Comparison of ENCODE assay signal across 23 mouse cellular contexts in genomic region chr10:79817111-79817510, GRCm38 (mm10). TPM values are rescaled to one million over a fixed set of nuclear protein-coding genes. Genes with fewer than 3 reads are reported as not detected.
A peak's percentile ranks its signal among the peaks of the same experiment; 100 is the strongest.
DNase-seq lines count a peak whose midpoint lies in the region; ATAC-seq and TF ChIP-seq lines count a peak whose summit lies in the region.
"Had no signal": no experiment of that assay in that cellular context is flagged by ENCODE, and none has a peak within 500 bp of the region (broad histone marks: within the 10 kb centered on the region; RNA-seq: fewer than 3 reads in every experiment).

No protein-coding gene starts in this region.

- no peak for ATAC-seq in forebrain, postnatal 0 days
- no peak for ATAC-seq in forebrain, embryonic 11.5 days (replicated peaks; ENCODE audit: low FRiP score)
- ATAC-seq in kidney, embryonic 15.5 days (replicated peaks; ENCODE audit: low FRiP score), result no peak
- ATAC-seq in midbrain, postnatal 0 days (ENCODE audit: low FRiP score), result no peak
- ATAC-seq in midbrain, embryonic 16.5 days, result no peak
- no peak for ATAC-seq in frontal cortex, adult (ENCODE audit: low TSS enrichment)

- peaks cover 58% of the 10 kb centered on the region for H3K36me3 ChIP-seq in forebrain, postnatal 0 days (ENCODE audit: insufficient read depth)
- peaks cover 12% of the 10 kb centered on the region; the same call in 1 of the 2 replicates for H3K36me3 ChIP-seq in forebrain, embryonic 11.5 days (ENCODE audit: control insufficient read depth, insufficient read depth, low read length)
- peaks cover 47% of the 10 kb centered on the region for H3K36me3 ChIP-seq in kidney, embryonic 15.5 days
- H3K36me3 ChIP-seq in midbrain, postnatal 0 days (ENCODE audit: insufficient read depth, low read length), result peaks cover 50% of the 10 kb centered on the region
- peaks cover 48% of the 10 kb centered on the region for H3K36me3 ChIP-seq in midbrain, embryonic 16.5 days (ENCODE audit: control insufficient read depth, insufficient read depth, low read length)
- H3K36me3 ChIP-seq: liver, embryonic 13.5 days had no signal

- DNase-seq in forebrain, postnatal 0 days, result no peak
- DNase-seq in forebrain, embryonic 11.5 days (ENCODE audit: low spot score), result no peak
- no peak for DNase-seq in kidney, postnatal 14 days
- DNase-seq in midbrain, postnatal 0 days (ENCODE audit: low spot score), result no peak
- DNase-seq in cerebellum, postnatal 4 days (ENCODE audit: low spot score in 2 of 2), result no peak
- DNase-seq: adrenal gland, postnatal 25 days; cerebellum, postnatal 14 days; kidney, postnatal 10 days; left cerebral cortex, postnatal 4 days; liver, embryonic 13.5 days; lung, postnatal 4 days; spleen, adult 18-20 months; thymus, postnatal 14 days had no signal

- H3K4me3 ChIP-seq in forebrain, postnatal 0 days (ENCODE audit: low read depth, low read length), result no peak overlapping the region
- no peak overlapping the region for H3K4me3 ChIP-seq in forebrain, embryonic 11.5 days (ENCODE audit: low read depth, low read length)
- no peak overlapping the region for H3K4me3 ChIP-seq in kidney, embryonic 15.5 days (replicated peaks)
- no peak overlapping the region for H3K4me3 ChIP-seq in midbrain, postnatal 0 days (ENCODE audit: low read depth, low read length)
- no peak overlapping the region for H3K4me3 ChIP-seq in midbrain, embryonic 16.5 days (ENCODE audit: low read depth, low read length)
- H3K4me3 ChIP-seq: heart, embryonic 15.5 days; hindbrain, embryonic 13.5 days; liver, embryonic 13.5 days; myocyte; stomach, embryonic 15.5 days had no signal

- no peaks in the 10 kb centered on the region for H3K4me1 ChIP-seq in forebrain, postnatal 0 days (ENCODE audit: insufficient read depth)
- H3K4me1 ChIP-seq in forebrain, embryonic 11.5 days (replicated peaks; ENCODE audit: control insufficient read depth, insufficient read depth, low read length), result no peaks in the 10 kb centered on the region; the same call in 1 of the 2 replicates
- peaks cover 55% of the 10 kb centered on the region for H3K4me1 ChIP-seq in kidney, embryonic 15.5 days
- no peaks in the 10 kb centered on the region for H3K4me1 ChIP-seq in midbrain, postnatal 0 days (ENCODE audit: insufficient read depth, low read length)
- peaks cover 5% of the 10 kb centered on the region; the same call in 1 of the 2 replicates for H3K4me1 ChIP-seq in midbrain, embryonic 16.5 days (ENCODE audit: control insufficient read depth, insufficient read depth, low read length)

- no peak overlapping the region for H3K4me2 ChIP-seq in forebrain, postnatal 0 days (ENCODE audit: low read depth)
- no peak overlapping the region for H3K4me2 ChIP-seq in forebrain, embryonic 11.5 days (ENCODE audit: low read depth, low read length, severe bottlenecking)
- H3K4me2 ChIP-seq in kidney, embryonic 15.5 days, result no peak overlapping the region
- no peak overlapping the region for H3K4me2 ChIP-seq in midbrain, postnatal 0 days (ENCODE audit: low read depth, low read length, poor library complexity, severe bottlenecking)
- no peak overlapping the region for H3K4me2 ChIP-seq in midbrain, embryonic 16.5 days (ENCODE audit: low read length)
- H3K4me2 ChIP-seq: heart, embryonic 15.5 days; hindbrain, embryonic 13.5 days; liver, embryonic 13.5 days; midbrain, embryonic 11.5 days; stomach, embryonic 15.5 days had no signal

- WGBS in forebrain, postnatal 0 days, result 79% methylated on average over 2 of the region's 2 CpGs
- 86% methylated on average over 2 of the region's 2 CpGs for WGBS in forebrain, embryonic 11.5 days
- 83% methylated on average over 2 of the region's 2 CpGs for WGBS in kidney, embryonic 15.5 days
- WGBS in midbrain, postnatal 0 days, result 75% methylated on average over 2 of the region's 2 CpGs
- 82% methylated on average over 2 of the region's 2 CpGs for WGBS in midbrain, embryonic 16.5 days

- no peaks in the 10 kb centered on the region for H3K9me3 ChIP-seq in forebrain, postnatal 0 days (ENCODE audit: low read length)
- H3K9me3 ChIP-seq in forebrain, embryonic 11.5 days (ENCODE audit: control insufficient read depth, low read length), result no peaks in the 10 kb centered on the region
- H3K9me3 ChIP-seq in kidney, embryonic 15.5 days (replicated peaks), result no peaks in the 10 kb centered on the region
- H3K9me3 ChIP-seq in midbrain, postnatal 0 days (ENCODE audit: low read length), result no peaks in the 10 kb centered on the region
- H3K9me3 ChIP-seq in midbrain, embryonic 16.5 days (replicated peaks; ENCODE audit: control insufficient read depth, low read length, poor library complexity, severe bottlenecking), result no peaks in the 10 kb centered on the region
- H3K9me3 ChIP-seq: heart, embryonic 15.5 days; hindbrain, embryonic 13.5 days; liver, embryonic 13.5 days; stomach, embryonic 15.5 days had no signal

- H3K9ac ChIP-seq in forebrain, postnatal 0 days, result no peak overlapping the region
- H3K9ac ChIP-seq in forebrain, embryonic 11.5 days (ENCODE audit: low read length), result no peak overlapping the region
- H3K9ac ChIP-seq in kidney, embryonic 15.5 days, result no peak overlapping the region
- no peak overlapping the region for H3K9ac ChIP-seq in midbrain, postnatal 0 days (replicated peaks; ENCODE audit: low read length, poor library complexity, severe bottlenecking)
- no peak overlapping the region for H3K9ac ChIP-seq in midbrain, embryonic 16.5 days (ENCODE audit: low read depth, low read length)
- H3K9ac ChIP-seq: heart, embryonic 15.5 days; liver, embryonic 13.5 days; stomach, embryonic 15.5 days had no signal

- H3K27ac ChIP-seq in forebrain, postnatal 0 days (ENCODE audit: low read depth, low read length), result no peak overlapping the region
- no peak overlapping the region for H3K27ac ChIP-seq in forebrain, embryonic 11.5 days (ENCODE audit: low read depth, low read length)
- H3K27ac ChIP-seq in kidney, embryonic 15.5 days, result peak overlapping the region; percentile 93; the same call in 1 of the 2 replicates
- no peak overlapping the region for H3K27ac ChIP-seq in midbrain, postnatal 0 days (ENCODE audit: low read depth, low read length)
- no peak overlapping the region for H3K27ac ChIP-seq in midbrain, embryonic 16.5 days (ENCODE audit: low read length)
- H3K27ac ChIP-seq: heart, embryonic 15.5 days; hindbrain, embryonic 13.5 days; liver, embryonic 13.5 days; stomach, embryonic 15.5 days had no signal

- TF ChIP-seq CTCF in forebrain, postnatal 0 days (IDR thresholded peaks at IDR 0.05; ENCODE audit: low read depth), result peak; percentile 67
- TF ChIP-seq CTCF in midbrain, postnatal 0 days (IDR thresholded peaks at IDR 0.05), result peak; percentile 64

- H3K27me3 ChIP-seq in forebrain, postnatal 0 days (ENCODE audit: insufficient read depth, low read length), result no peaks in the 10 kb centered on the region
- H3K27me3 ChIP-seq in forebrain, embryonic 11.5 days (ENCODE audit: control insufficient read depth, insufficient read depth, low read length), result no peaks in the 10 kb centered on the region
- no peaks in the 10 kb centered on the region for H3K27me3 ChIP-seq in kidney, embryonic 15.5 days
- H3K27me3 ChIP-seq in midbrain, postnatal 0 days (ENCODE audit: insufficient read depth, low read length), result no peaks in the 10 kb centered on the region
- H3K27me3 ChIP-seq in midbrain, embryonic 16.5 days (ENCODE audit: control insufficient read depth, insufficient read depth, low read depth, low read length), result no peaks in the 10 kb centered on the region
- H3K27me3 ChIP-seq: heart, embryonic 15.5 days; hindbrain, embryonic 13.5 days; liver, embryonic 13.5 days; stomach, embryonic 15.5 days had no signal

RNA-seq across cellular contexts. Expression of gene Misp, which starts 3.7 kb away (rescaled TPM):
- total RNA-seq in forebrain, postnatal 0 days (2014; rRNA removed), result 0.24 and 0.77 TPM in 2 replicates
- 0.09 and 0.41 TPM in 2 replicates for polyA plus RNA-seq in forebrain, postnatal 0 days (2015; fragmentation: Nextera tagmentation; extraction: Ambion mirVana)
- 0.39 and 0.99 TPM in 2 replicates for polyA plus RNA-seq in forebrain, embryonic 11.5 days (2014; fragmentation: Nextera tagmentation; extraction: Ambion mirVana)
- 14.9 and 15.2 TPM in 2 replicates for polyA plus RNA-seq in kidney, embryonic 15.5 days (2015; fragmentation: Nextera tagmentation; extraction: Ambion mirVana)
- total RNA-seq in midbrain, postnatal 0 days (2014; rRNA removed), result 0.24 TPM in 1 of 2 replicates, not detected in the other
- polyA plus RNA-seq in midbrain, postnatal 0 days (2015; fragmentation: Nextera tagmentation; extraction: Ambion mirVana), result 0.18 and 0.27 TPM in 2 replicates
- polyA plus RNA-seq in midbrain, embryonic 16.5 days (2015; fragmentation: Nextera tagmentation; extraction: Ambion mirVana), result 0.34 and 0.73 TPM in 2 replicates
- total RNA-seq: granulocyte monocyte progenitor cell, adult 5-6 weeks had no signal

RNA-seq across cellular contexts. Expression of gene Palm, which starts 23.7 kb away (rescaled TPM):
- 154 and 178 TPM in 2 replicates for total RNA-seq in forebrain, postnatal 0 days (2014; rRNA removed)
- polyA plus RNA-seq in forebrain, postnatal 0 days (2015; fragmentation: Nextera tagmentation; extraction: Ambion mirVana), result 351 and 365 TPM in 2 replicates
- polyA plus RNA-seq in forebrain, embryonic 11.5 days (2014; fragmentation: Nextera tagmentation; extraction: Ambion mirVana), result 140 and 157 TPM in 2 replicates
- polyA plus RNA-seq in kidney, embryonic 15.5 days (2015; fragmentation: Nextera tagmentation; extraction: Ambion mirVana), result 144 and 158 TPM in 2 replicates
- total RNA-seq in midbrain, postnatal 0 days (2014; rRNA removed), result 161 and 165 TPM in 2 replicates
- 302 and 308 TPM in 2 replicates for polyA plus RNA-seq in midbrain, postnatal 0 days (2015; fragmentation: Nextera tagmentation; extraction: Ambion mirVana)
- 318 and 333 TPM in 2 replicates for polyA plus RNA-seq in midbrain, embryonic 16.5 days (2015; fragmentation: Nextera tagmentation; extraction: Ambion mirVana)

RNA-seq across cellular contexts. Expression of gene Prss57, which starts 26.4 kb away (rescaled TPM):
- 0.31 TPM in 1 of 2 replicates, not detected in the other for total RNA-seq in forebrain, postnatal 0 days (2014; rRNA removed)
- polyA plus RNA-seq in forebrain, postnatal 0 days (2015; fragmentation: Nextera tagmentation; extraction: Ambion mirVana), result 0.35 and 0.67 TPM in 2 replicates
- polyA plus RNA-seq in forebrain, embryonic 11.5 days (2014; fragmentation: Nextera tagmentation; extraction: Ambion mirVana), result not detected in 2 replicates
- polyA plus RNA-seq in kidney, embryonic 15.5 days (2015; fragmentation: Nextera tagmentation; extraction: Ambion mirVana), result 0.29 TPM in 1 of 2 replicates, not detected in the other
- total RNA-seq in midbrain, postnatal 0 days (2014; rRNA removed), result 1.1 TPM in 1 of 2 replicates, not detected in the other
- polyA plus RNA-seq in midbrain, postnatal 0 days (2015; fragmentation: Nextera tagmentation; extraction: Ambion mirVana), result 0.09 and 0.25 TPM in 2 replicates
- polyA plus RNA-seq in midbrain, embryonic 16.5 days (2015; fragmentation: Nextera tagmentation; extraction: Ambion mirVana), result 0.19 TPM in 2 replicates
- total RNA-seq: adrenal gland, postnatal 25 days had no signal
- polyA plus RNA-seq: embryonic facial prominence, embryonic 11.5 days; hindbrain, embryonic 13.5 days had no signal

RNA-seq across cellular contexts. Expression of gene Ptbp1, which starts 37.1 kb away (rescaled TPM):
- total RNA-seq in forebrain, postnatal 0 days (2014; rRNA removed), result 92.9 and 97.3 TPM in 2 replicates
- polyA plus RNA-seq in forebrain, postnatal 0 days (2015; fragmentation: Nextera tagmentation; extraction: Ambion mirVana), result 53.7 and 55.7 TPM in 2 replicates
- 261 and 295 TPM in 2 replicates for polyA plus RNA-seq in forebrain, embryonic 11.5 days (2014; fragmentation: Nextera tagmentation; extraction: Ambion mirVana)
- polyA plus RNA-seq in kidney, embryonic 15.5 days (2015; fragmentation: Nextera tagmentation; extraction: Ambion mirVana), result 398 and 438 TPM in 2 replicates
- 114 and 119 TPM in 2 replicates for total RNA-seq in midbrain, postnatal 0 days (2014; rRNA removed)
- 46.2 and 49.7 TPM in 2 replicates for polyA plus RNA-seq in midbrain, postnatal 0 days (2015; fragmentation: Nextera tagmentation; extraction: Ambion mirVana)
- polyA plus RNA-seq in midbrain, embryonic 16.5 days (2015; fragmentation: Nextera tagmentation; extraction: Ambion mirVana), result 58.8 and 65.1 TPM in 2 replicates

RNA-seq across cellular contexts. Expression of gene Fstl3, which starts 40.0 kb away (rescaled TPM):
- total RNA-seq in forebrain, postnatal 0 days (2014; rRNA removed), result 2.1 and 4.5 TPM in 2 replicates
- 1.7 and 2.8 TPM in 2 replicates for polyA plus RNA-seq in forebrain, postnatal 0 days (2015; fragmentation: Nextera tagmentation; extraction: Ambion mirVana)
- polyA plus RNA-seq in forebrain, embryonic 11.5 days (2014; fragmentation: Nextera tagmentation; extraction: Ambion mirVana), result 0.41 and 1.0 TPM in 2 replicates
- polyA plus RNA-seq in kidney, embryonic 15.5 days (2015; fragmentation: Nextera tagmentation; extraction: Ambion mirVana), result 15.3 and 15.6 TPM in 2 replicates
- 3.3 and 3.4 TPM in 2 replicates for total RNA-seq in midbrain, postnatal 0 days (2014; rRNA removed)
- 3.0 and 3.9 TPM in 2 replicates for polyA plus RNA-seq in midbrain, postnatal 0 days (2015; fragmentation: Nextera tagmentation; extraction: Ambion mirVana)
- 2.2 and 3.5 TPM in 2 replicates for polyA plus RNA-seq in midbrain, embryonic 16.5 days (2015; fragmentation: Nextera tagmentation; extraction: Ambion mirVana)
